ENCODE assay signal across 8 mouse cellular contexts in the genomic region with DNA sequence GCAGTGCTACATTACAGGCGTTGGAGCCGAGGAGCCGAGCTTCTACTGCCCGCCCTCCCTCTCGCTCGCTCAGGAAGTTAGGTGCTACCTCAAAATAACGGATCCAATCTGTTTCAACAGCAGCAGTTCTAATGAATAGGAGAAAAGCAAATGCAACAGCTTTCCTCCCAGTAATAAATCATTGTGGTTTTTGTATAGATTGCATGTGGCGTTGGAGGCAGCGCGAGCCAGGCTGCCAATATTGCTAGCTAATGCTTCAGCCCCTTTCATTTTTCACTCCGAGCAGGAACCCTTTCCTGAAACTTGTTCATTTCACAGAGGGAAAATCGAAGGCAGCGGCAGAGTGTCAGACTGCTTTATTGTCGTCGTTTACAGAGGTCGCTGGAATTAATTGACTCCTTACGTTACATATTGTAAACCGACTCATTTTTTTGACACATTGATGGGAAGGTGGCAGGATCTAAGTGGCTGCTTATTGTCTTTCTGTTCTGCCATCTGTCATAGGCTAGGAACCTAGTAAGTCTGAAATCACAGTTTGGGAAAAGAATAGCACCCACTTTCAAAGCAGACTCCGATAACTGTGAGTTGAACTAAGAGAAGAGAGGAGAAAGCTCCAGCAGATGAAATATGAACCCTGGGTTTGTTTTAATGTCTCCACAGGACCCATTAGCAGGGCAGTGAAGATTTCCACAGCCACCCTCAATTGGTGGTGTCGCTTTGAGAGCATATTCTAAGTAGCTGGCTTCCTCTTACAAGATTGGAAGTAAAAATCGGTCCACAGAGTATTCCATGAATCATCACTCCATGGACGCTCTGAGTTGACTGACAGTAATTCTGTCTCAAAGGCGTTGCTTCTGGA. TPM values are rescaled to one million over a fixed set of nuclear protein-coding genes. Genes with fewer than 3 reads are reported as not detected.
DNase-seq lines count a peak whose midpoint lies in the region; ATAC-seq and TF ChIP-seq lines count a peak whose summit lies in the region.

No protein-coding gene starts in this region.

- peaks cover 39% of the 10 kb centered on the region for H3K4me1 ChIP-seq in megakaryocyte, embryonic 14.5 days
- H3K4me1 ChIP-seq in limb, embryonic 11.5 days (ENCODE audit: control insufficient read depth, insufficient read depth, low read length) = peaks cover 14% of the 10 kb centered on the region
- peaks cover 8% of the 10 kb centered on the region; the same call in 1 of the 2 replicates for H3K4me1 ChIP-seq in olfactory bulb, adult 2 months (ENCODE audit: control insufficient read depth, insufficient read depth, low read length)

- TF ChIP-seq POLR2A in olfactory bulb, adult 2 months (IDR thresholded peaks at IDR 0.05; ENCODE audit: insufficient read depth, low read depth, low read length) = no peak

- peak; percentile 60 to 61 for DNase-seq in cerebellum, postnatal 25 days
- peak; percentile 53 for DNase-seq in limb, embryonic 11.5 days (ENCODE audit: low spot score)
- no peak for DNase-seq in spleen, adult 12 weeks (ENCODE audit: low spot score)
- DNase-seq in heart, adult 9 months (ENCODE audit: low spot score in 2 of 2) = no peak

- H3K4me3 ChIP-seq in megakaryocyte, embryonic 14.5 days (replicated peaks) = peak overlapping the region; percentile 91
- peak overlapping the region; percentile 31 for H3K4me3 ChIP-seq in limb, embryonic 11.5 days (ENCODE audit: low read depth, low read length)
- peak overlapping the region; percentile 49 for H3K4me3 ChIP-seq in olfactory bulb, adult 2 months (ENCODE audit: insufficient read depth, low read depth, low read length)

- no peak overlapping the region; the same call in 1 of the 2 replicates for H3K9ac ChIP-seq in limb, embryonic 11.5 days (ENCODE audit: low read length)

- no peaks in the 10 kb centered on the region for H3K36me3 ChIP-seq in megakaryocyte, embryonic 14.5 days (replicated peaks; ENCODE audit: low read length)
- no peaks in the 10 kb centered on the region for H3K36me3 ChIP-seq in limb, embryonic 11.5 days (ENCODE audit: control insufficient read depth, insufficient read depth, low read length)

- H3K9me3 ChIP-seq in megakaryocyte, embryonic 14.5 days = no peaks in the 10 kb centered on the region
- H3K9me3 ChIP-seq in limb, embryonic 11.5 days (ENCODE audit: control insufficient read depth, low read length) = no peaks in the 10 kb centered on the region

- WGBS in limb, embryonic 11.5 days = 12% methylated on average over 23 of the region's 23 CpGs
- WGBS in olfactory bulb, adult 2 months = 5% methylated on average over 23 of the region's 23 CpGs

- ATAC-seq in megakaryocyte, adult 5-6 weeks (ENCODE audit: poor library complexity, severe bottlenecking) = no peak; the same call in 1 of the 2 replicates
- peak; percentile 45 for ATAC-seq in granulocyte monocyte progenitor cell, adult 5-6 weeks (replicated peaks; ENCODE audit: poor library complexity, severe bottlenecking)
- ATAC-seq in limb, embryonic 11.5 days (ENCODE audit: insufficient number of reproducible peaks, low FRiP score, low TSS enrichment, low read depth) = no peak

- H3K4me2 ChIP-seq in limb, embryonic 11.5 days (ENCODE audit: low read depth, severe bottlenecking) = peak overlapping the region; percentile 56

- TF ChIP-seq CTCF in olfactory bulb, adult 2 months (IDR thresholded peaks at IDR 0.05; ENCODE audit: insufficient read depth, low read depth, low read length) = no peak

- no peaks in the 10 kb centered on the region for H3K27me3 ChIP-seq in megakaryocyte, embryonic 14.5 days (replicated peaks)
- no peaks in the 10 kb centered on the region for H3K27me3 ChIP-seq in limb, embryonic 11.5 days (ENCODE audit: control insufficient read depth, insufficient read depth, low read length)

- H3K27ac ChIP-seq in limb, embryonic 11.5 days (replicated peaks; ENCODE audit: low read depth, low read length) = no peak overlapping the region
- peak overlapping the region; percentile 58 for H3K27ac ChIP-seq in olfactory bulb, adult 2 months (ENCODE audit: insufficient read depth, low read depth, low read length)

RNA-seq across cellular contexts. Expression of gene Lrrn3, which starts 2.4 kb away (rescaled TPM):
- 0.09 TPM in 1 of 2 replicates, not detected in the other for polyA plus RNA-seq in megakaryocyte, embryonic 14.5 days (2012; ENCODE audit: insufficient read depth, low replicate concordance)
- total RNA-seq in megakaryocyte, adult 5-6 weeks (2015) = 0.20 and 0.25 TPM in 2 replicates
- total RNA-seq in megakaryocyte, adult 5-6 weeks (2017) = not detected in 2 replicates
- not detected in 2 replicates for total RNA-seq in granulocyte monocyte progenitor cell, adult 5-6 weeks (2014; fragmentation: Nextera tagmentation)
- 0.05 TPM in 1 of 2 replicates, not detected in the other for total RNA-seq in granulocyte monocyte progenitor cell, adult 5-6 weeks (2017)
- 6.4 and 7.4 TPM in 2 replicates for polyA plus RNA-seq in limb, embryonic 11.5 days (2014; fragmentation: Nextera tagmentation; extraction: Ambion mirVana)
- not detected in 2 replicates for polyA plus RNA-seq in olfactory bulb, adult 2 months (2012; ENCODE audit: insufficient read depth, insufficient read length, low replicate concordance, missing spikeins)

Comparison
In these comparisons a context has a peak if more than half of its experiments do, and no peak if none do; other contexts are left out.
1. H3K4me3 ChIP-seq: peak in every context shown above with its lines; median percentile 91 in megakaryocyte, embryonic 14.5 days; 49 in olfactory bulb, adult 2 months; 31 in limb, embryonic 11.5 days.
2. DNase-seq: peak in cerebellum, postnatal 25 days (2 of 2) and limb, embryonic 11.5 days (single experiment); none in spleen, adult 12 weeks (single experiment) and heart, adult 9 months (0 of 2).